Mouse (Mus musculus) gastrocnemius, postnatal 36 days (tissue): ENCODE measurements around the gene Npas3. TPM values are rescaled to one million over a fixed set of nuclear protein-coding genes. Genes with fewer than 3 reads are reported as not detected.

Experiments used
- DNase-seq, 2 experiments: peaks; one replicate each; pipeline ENCODE4 v3.0.0; 2022
- intact Hi-C: fragments of 180-260 bp; cut with DNase I; formaldehyde crosslinking; loops from one replicate; pipeline ENCODE4 v1.15.1; 2025
- total RNA-seq, 2 experiments: library from RNA; stranded (reverse); gene quantifications; 2 replicates each; pipeline ENCODE4 v1.2.3; 2021

Npas3 gene
- total RNA-seq, 2 experiments from 2014 or later: 0.15 to 0.20 TPM

GRCm38 (mm10) chr12:53292508-53293300, 44.2 kb downstream of the Npas3 start:
- DNase-seq: no peak
- intact Hi-C loops: no loop called here

DNA sequence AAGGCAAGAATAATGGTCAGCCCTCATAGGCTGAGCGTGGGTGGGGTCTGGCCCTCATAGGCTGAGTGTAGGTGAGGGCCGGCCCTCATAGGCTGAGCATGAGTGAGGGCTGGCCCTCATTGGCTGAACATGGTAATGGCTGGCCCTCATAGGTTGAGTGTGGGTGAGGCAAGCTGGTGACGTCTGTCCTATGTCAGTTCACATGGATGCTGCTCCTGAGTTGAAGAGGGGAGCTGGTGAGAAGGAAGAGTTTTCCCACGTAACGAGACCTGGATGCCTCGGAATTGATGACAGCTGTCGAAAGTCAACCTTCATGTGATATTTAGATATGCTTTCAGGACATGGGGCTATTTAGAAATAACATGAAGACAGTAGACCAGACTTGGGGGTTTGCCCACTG, 45.5 kb downstream of the Npas3 start:
- no peak for DNase-seq
- intact Hi-C loops: no loop called here

DNA sequence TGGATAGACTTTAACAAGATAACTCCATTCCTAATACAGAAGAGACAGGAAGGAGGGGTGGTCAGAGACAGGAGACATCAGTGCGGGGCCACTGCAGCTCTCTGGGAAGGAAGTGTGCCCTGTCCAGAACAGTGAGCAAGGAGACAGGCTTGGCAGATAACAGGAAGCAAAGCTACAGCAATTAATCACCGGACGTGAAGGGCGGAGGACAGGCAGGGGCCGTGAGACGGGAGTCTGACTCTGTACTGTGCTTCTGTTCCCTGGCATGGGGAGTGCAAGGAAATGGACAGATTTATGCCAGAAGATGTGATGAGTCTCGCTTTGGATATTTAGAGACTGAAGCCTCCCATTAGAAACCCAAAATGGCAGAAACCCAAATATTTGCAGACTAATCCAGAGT, 47.3 kb downstream of the Npas3 start:
- DNase-seq: no peak
- intact Hi-C loops: no loop called here

- intact Hi-C loops: no loop called here
- no peak for DNase-seq
These were observed 49.7 kb downstream of the Npas3 start for GRCm38 (mm10) chr12:53297946-53298840.

GRCm38 (mm10) chr12:53300964-53301363, 52.5 kb downstream of the Npas3 start:
- DNase-seq: no peak
- intact Hi-C loops: no loop called here

DNA sequence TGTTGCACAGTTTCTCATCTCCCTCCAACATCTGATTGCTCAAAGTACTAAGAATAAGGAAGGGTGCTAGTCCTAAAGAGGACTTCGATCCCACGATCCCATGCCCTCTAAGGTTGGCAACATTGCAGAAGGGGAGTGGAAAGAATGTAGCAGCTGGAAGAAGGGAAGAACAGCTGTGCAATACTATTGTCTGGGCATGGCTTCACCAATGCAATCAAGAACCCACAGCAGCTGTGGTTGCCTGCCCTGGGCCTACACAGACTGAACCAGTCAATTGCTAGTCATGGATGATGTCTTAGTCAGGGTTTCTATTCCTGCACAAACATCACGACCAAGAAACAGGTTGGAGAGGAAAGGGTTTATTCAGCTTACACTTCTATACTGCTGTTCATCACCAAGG, 53.7 kb downstream of the Npas3 start:
- DNase-seq: no peak
- intact Hi-C loops: no loop called here

DNA sequence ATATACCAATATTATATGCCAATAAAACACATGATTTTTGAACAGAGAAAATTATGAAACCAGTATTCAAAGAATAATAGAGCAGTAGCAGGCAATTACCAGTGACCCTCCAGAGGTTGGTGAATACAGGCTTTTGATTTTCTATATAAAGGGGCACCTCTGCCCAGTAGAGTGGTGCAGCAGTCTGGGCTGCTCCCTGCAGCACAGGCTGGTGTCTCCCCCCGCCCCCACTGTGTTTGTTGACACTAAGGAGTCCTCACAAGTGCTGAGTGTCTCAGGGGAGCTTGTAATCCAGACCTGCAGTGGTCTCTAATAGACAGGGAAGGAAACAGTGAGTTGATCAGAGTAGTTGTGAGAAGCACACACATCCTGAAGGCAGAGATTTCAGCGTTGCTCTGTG, 68.2 kb downstream of the Npas3 start:
- intact Hi-C loops: no loop called here
- DNase-seq: no peak

- DNase-seq: no peak
These were observed 69.3 kb downstream of the Npas3 start for GRCm38 (mm10) chr12:53317801-53318200.

DNA sequence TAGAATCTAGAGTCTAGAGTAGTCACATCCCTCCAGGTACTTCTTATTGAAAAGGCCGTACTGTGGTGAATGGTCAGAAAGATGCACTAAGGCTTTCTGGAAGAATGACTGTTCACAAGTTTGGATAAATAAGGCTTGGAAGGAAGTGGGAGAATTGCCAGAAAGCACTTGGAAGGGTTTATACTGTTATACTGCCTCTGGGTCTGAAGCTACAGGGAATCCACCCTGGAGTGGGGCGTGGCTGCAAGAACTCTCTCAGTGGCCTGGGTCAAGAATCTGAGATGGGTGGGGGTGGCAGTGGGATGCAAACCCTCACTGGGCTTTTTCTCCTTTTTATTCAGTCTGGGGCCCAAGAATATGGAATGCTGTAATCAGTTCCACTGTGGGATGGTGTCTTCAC, 72.0 kb downstream of the Npas3 start:
- intact Hi-C loops: no loop called here
- no peak for DNase-seq

More at GRCm38 (mm10) chr12:53317801-53318200, 69.3 kb downstream of the Npas3 start:
- intact Hi-C loops: no loop called here

- DNase-seq: no peak
These were observed 72.5 kb downstream of the Npas3 start for GRCm38 (mm10) chr12:53321018-53321417.

DNA sequence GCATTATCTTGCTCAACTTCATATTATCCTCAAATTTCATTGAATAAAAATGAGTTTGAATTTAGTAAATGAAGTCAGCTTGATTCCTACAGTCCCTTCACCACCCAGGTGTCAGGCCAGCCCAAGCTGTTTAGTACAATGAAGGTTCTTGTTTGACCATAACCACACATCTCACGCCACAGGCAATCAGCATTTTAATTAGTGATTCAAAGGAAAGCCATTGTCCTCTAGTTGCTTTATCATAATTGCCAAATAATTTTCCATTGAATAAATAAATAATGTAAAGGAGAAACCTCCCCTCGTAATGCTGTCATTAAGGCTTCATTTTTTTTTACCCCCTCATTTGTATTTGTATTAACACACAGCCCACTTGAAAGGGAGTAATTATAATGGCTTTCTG, 73.5 kb downstream of the Npas3 start:
- DNase-seq: no peak
- intact Hi-C loops: no loop called here

More at GRCm38 (mm10) chr12:53321018-53321417, 72.5 kb downstream of the Npas3 start:
- intact Hi-C loops: no loop called here

DNA sequence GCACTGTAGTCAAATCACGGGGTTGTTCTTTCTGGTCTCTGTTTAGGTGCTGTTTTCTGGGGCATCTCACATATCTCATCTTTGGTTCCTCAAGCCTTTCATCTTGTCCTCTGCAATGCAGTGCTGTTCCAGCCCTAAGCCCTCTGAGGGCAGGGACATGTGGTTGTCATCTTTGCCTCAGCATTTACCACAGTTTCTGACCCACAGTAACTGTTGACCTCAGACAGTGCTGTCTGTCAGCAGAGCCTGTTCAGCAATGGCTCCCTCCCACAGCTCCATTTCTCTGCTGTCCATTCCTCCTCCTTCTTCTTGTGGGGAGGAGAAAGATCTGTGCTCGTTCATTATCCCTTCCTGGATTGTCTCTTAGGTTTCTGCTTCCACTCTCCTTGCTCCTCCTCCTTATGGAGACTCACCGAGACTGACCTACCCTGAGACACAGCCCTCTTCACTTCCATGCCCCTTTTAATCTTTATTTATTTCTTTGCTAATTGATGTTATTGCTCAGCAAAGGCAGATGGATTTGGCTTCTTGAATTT, 79.2 kb downstream of the Npas3 start:
- no peak for DNase-seq
- intact Hi-C loops: no loop called here

- intact Hi-C loops: no loop called here
- DNase-seq: no peak
These were observed 79.8 kb downstream of the Npas3 start for GRCm38 (mm10) chr12:53328257-53328736.

GRCm38 (mm10) chr12:53330141-53330540, 81.7 kb downstream of the Npas3 start:
- intact Hi-C loops: no loop called here

DNA sequence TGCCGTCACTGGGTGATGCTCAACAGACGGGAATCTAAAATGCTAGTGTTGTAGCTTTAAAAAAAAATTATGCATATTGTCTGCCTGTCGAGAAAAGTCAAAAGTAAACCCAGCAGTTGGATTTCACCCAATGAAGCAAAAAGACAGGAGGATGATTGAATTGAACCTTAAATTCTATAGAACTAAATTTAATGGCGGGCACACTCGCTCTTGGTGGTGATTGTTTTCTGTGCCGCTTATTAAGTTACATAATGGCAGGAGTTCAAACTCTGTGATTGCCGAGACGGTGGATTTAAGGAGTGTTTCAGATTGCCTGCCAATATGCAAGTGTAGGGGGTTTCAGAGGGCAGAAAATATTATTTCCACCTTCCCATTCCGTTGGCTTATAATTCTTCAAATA, 82.9 kb downstream of the Npas3 start:
- DNase-seq: no peak
- intact Hi-C loops: no loop called here

More at GRCm38 (mm10) chr12:53330141-53330540, 81.7 kb downstream of the Npas3 start:
- DNase-seq: no peak

- DNase-seq: no peak
- intact Hi-C loops: no loop called here
These were observed 83.3 kb downstream of the Npas3 start for GRCm38 (mm10) chr12:53331800-53332199.

DNA sequence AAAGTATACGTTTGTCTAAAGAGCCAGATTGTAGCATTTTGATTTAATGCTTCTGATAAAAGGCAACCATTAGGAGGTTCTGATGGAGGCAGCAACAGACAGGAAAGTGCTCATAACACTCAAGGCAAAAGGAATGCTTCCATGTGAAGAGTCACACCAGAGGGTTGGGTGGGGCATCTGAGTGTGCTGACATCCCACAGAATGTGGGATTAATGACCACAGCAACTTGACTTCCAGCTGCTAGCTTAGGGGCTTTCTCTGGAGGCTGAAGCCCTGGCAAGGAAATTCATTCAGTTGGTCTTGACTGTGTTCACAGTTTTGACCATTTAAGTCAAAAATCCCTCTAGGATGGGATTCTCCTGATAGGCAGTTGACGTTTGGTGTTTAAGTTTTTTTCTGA, 84.8 kb downstream of the Npas3 start:
- intact Hi-C loops: no loop called here
- DNase-seq: no peak

- DNase-seq: no peak
These were observed 90.0 kb downstream of the Npas3 start for GRCm38 (mm10) chr12:53338349-53338948.

GRCm38 (mm10) chr12:53342741-53343140, 94.3 kb downstream of the Npas3 start:
- intact Hi-C loops: no loop called here
- DNase-seq: no peak

More at GRCm38 (mm10) chr12:53338349-53338948, 90.0 kb downstream of the Npas3 start:
- intact Hi-C loops: no loop called here

DNA sequence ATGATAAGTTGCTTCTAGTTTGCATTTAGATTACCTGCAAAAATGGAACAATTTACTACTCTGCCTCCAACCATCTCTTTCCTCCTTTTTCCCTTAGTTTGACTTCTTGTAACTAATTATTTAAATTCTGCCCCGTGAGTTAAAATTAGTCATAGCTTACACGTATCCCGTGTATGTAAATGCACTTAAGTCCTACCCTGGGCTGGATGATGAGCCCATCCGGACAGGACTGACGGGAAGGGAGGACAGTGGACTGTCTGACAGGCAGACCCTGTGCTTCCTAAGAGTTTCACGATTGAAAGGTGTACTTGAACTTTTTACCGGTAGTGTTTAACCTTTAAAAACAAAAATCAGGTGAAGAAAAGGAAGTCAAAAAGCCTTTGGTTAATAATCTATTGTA, 103.4 kb downstream of the Npas3 start:
- intact Hi-C loops: no loop called here
- no peak for DNase-seq

GRCm38 (mm10) chr12:53365751-53366150, 117.3 kb downstream of the Npas3 start:
- intact Hi-C loops: no loop called here
- DNase-seq: no peak
